Mouse (Mus musculus) layer of hippocampus, adult 9-11 months (tissue): Measurements from ENCODE around the gene Klrb1b.
A peak's percentile ranks its signal among the peaks of the same experiment; 100 is the strongest.
"Not testable (repeated sequence)": the region's sequence is repeated elsewhere in the genome, so short reads cannot be mapped to it uniquely, and the experiment has no call there.

Experiments used
- DNase-seq: peaks from one replicate; pipeline ENCODE4 v3.0.0; 2022

The Klrb1b gene

GRCm38 (mm10) chr6:128799144-128799895 lies 26.8 kb downstream of the Klrb1b start:
- peak; percentile 87 for DNase-seq

- DNase-seq = peak; percentile 80
These were observed 27.4 kb downstream of the Klrb1b start for GRCm38 (mm10) chr6:128798772-128799143.

GRCm38 (mm10) chr6:128797936-128798771 lies 28.0 kb downstream of the Klrb1b start:
- DNase-seq = no peak

GRCm38 (mm10) chr6:128797185-128797905 lies 28.8 kb downstream of the Klrb1b start:
- no peak for DNase-seq

- DNase-seq = no peak
These were observed 29.7 kb downstream of the Klrb1b start for GRCm38 (mm10) chr6:128796321-128796955.

- no peak for DNase-seq
These were observed 32.4 kb downstream of the Klrb1b start for GRCm38 (mm10) chr6:128793734-128794133.

GRCm38 (mm10) chr6:128790491-128790994 lies 35.6 kb downstream of the Klrb1b start:
- not testable (repeated sequence) for DNase-seq

GRCm38 (mm10) chr6:128789115-128789514 lies 37.0 kb downstream of the Klrb1b start, which contains the start of gene Klrb1c:
Gene Klrb1c, minus strand, starts transcription at chr6:128789215.
- no peak for DNase-seq

- DNase-seq = no peak
These were observed 37.6 kb downstream of the Klrb1b start for GRCm38 (mm10) chr6:128788517-128788916.

- not testable (repeated sequence) for DNase-seq
These were observed 39.7 kb downstream of the Klrb1b start for GRCm38 (mm10) chr6:128786396-128786795.

- no peak for DNase-seq
These were observed 56.5 kb downstream of the Klrb1b start for GRCm38 (mm10) chr6:128769481-128770253.

GRCm38 (mm10) chr6:128768047-128768446 lies 58.1 kb downstream of the Klrb1b start:
- DNase-seq = no peak

- DNase-seq = not testable (repeated sequence)
These were observed 59.5 kb downstream of the Klrb1b start for GRCm38 (mm10) chr6:128766486-128767254.

- DNase-seq = no peak
These were observed 60.9 kb downstream of the Klrb1b start for GRCm38 (mm10) chr6:128765211-128765610.

- no peak for DNase-seq
These were observed 61.5 kb downstream of the Klrb1b start for GRCm38 (mm10) chr6:128764598-128764997.

GRCm38 (mm10) chr6:128763736-128764523 lies 62.2 kb downstream of the Klrb1b start:
- peak; percentile 99 for DNase-seq
